Mouse (Mus musculus) ZHBTc4 (cell line): ENCODE results near the gene Lrrk2.

Source experiments
- DNase-seq: peaks from one replicate; pipeline ENCODE4 v3.0.0-alpha.2; 2011; ENCODE audit warnings: low read depth, low spot score

The Lrrk2 gene

DNA sequence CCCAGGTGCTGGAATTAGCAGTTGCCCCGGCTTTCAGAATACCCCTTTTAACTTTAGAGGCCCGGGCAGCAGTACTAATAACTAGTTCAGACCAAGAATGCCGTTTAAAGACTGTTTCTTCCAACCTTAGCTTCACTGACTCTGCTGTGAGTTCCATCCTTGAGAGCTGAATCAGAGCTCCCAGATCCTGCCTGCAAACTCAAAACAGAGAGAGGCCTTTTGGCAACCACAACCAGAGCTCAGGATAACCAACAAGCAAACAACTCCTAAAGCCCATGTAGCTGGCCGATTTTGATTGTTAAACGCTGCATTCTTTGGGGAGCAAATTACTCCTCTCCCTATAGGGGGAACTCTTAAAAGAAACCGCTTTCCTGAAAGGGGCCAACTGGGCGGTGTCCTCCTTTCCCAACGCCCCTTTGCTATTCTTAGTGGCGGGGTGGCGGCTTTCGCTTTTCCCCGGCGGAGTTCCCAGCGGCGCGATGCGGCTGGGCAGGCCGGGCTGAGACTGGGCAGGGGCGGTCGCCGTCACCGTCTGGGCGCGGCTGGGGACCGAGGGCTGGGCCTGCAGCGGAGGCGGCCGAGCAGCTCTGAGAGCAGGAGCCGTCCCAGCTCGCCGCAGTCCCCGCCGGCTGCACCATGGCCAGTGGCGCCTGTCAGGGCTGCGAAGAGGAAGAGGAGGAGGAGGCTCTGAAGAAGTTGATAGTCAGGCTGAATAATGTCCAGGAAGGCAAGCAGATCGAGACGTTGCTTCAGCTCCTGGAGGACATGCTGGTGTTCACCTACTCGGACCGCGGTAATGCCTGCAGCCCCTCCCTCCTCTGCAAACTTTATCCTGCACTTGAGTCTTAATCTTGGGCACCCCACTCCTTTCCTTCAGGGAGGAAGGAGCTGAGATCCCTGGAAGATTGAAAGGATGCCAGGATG is at the start of gene Lrrk2:
Gene Lrrk2 (plus strand): TSS at position 531 of the 924 bp plus-strand sequence.
- peak; percentile 59 for DNase-seq

DNA sequence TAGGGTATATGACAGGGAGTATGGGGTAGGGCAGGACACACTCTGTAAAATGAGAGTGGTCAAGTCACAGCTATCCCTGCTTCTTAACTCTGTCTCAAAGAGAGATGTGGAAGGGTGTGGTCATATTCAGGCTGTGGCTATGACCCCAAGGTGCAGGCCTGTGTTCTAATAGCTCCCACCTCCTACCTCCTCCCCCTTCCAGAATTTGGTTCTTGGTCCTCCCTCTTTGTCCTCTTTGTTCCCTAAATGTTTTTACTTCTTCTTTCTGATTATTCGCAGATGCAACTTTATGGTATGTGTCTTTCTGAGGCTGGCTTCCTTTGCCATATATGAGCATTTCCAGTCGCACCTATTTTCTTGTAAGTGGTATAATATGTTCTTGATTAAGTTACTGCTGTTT is 48.5 kb upstream of the Lrrk2 start:
- no peak for DNase-seq

DNA sequence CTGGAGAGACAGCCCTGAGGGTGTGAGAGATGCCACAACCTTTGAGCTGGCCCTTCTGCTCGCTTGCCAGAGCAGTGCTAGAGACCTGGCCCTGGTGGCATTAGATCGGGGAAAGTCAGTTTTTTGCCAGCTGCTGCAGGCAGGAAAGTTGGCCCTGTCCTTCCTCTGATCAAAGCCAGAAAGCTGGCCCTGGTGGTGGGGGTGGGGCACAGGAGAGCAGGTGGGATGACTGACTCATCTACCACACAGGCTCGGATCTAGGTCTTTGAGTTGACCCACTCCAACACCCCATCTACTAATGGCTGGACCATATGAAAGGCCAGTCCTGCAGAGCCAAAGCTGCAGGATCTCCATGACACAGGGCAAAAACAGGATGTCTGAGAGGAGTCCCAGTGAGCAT is 43.8 kb upstream of the Lrrk2 start:
- DNase-seq: no peak

DNA sequence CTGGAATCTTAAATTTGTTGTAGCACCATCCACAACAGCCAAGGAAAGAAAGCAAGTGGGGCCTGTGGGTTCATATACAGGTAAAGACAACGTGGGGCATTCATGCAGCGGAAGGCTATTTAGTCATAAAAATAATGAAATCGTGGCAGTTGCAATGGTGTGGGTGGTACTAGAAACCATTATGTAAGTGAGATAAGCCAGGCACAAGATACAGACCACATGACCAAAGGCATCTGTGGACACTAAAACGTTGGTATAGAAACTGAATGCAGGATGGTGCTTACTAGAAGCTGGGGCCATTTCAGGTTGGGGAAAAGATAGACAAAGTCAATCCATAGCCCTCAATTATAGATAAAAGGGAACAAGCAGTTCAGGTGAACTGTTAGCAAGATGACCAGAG is 40.5 kb upstream of the Lrrk2 start:
- no peak for DNase-seq

DNA sequence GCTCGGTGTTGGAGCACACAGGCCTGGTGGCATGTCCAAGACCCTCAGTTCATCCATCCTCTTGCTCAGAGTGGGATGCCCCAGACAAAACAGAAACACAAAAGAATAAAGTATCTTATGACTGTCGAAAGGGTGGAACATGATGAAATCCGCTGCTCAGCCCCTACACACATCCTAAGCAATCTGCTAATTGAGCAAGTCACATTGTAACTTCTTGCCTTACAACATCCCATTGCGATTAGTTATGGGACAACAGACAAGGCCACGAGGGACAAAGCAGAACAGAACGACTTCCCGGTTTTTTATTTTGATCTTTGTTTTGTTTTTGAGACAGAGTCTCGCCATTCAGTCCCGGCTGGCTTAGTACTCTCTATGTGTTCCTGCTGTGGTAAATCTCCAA is 39.9 kb upstream of the Lrrk2 start:
- no peak for DNase-seq

DNA sequence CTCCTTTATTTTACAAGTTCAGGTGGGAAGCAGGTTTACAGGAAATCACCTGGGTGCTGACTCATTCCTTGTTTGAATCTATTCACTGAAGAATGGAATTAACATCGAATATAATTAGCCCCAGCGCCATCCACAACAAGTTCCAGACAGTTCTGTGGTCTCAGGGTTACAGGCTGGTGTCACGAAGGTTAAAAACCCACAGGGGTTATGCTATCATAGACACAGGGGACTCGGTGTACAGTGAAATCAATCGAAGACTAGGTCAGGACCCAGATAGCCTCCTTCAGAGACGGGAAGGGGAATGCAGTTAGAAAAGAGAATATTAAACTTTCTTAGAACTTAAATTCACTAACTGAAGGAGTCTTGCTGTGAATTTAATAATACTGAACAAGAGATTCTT is 39.2 kb upstream of the Lrrk2 start:
- DNase-seq: no peak

DNA sequence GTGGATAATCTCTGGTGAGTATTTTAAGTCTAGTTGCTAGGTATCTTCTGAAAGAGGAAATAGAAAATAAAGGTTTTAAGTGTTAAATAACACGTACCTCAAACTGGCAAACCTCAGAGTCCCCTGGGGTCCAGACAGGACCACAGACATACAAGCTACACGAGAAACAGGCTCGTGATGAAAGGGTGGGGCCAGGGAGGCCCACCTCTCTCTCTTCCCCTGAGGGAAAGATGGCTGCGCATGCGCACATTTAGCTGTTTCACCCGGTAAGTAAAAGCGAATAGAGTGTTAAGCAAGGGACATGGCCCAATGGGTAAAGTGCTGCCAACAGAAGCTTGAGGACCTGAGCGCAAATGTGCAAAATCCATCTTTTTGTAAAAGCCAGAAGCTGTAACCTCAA is 38.7 kb upstream of the Lrrk2 start:
- DNase-seq: no peak

DNA sequence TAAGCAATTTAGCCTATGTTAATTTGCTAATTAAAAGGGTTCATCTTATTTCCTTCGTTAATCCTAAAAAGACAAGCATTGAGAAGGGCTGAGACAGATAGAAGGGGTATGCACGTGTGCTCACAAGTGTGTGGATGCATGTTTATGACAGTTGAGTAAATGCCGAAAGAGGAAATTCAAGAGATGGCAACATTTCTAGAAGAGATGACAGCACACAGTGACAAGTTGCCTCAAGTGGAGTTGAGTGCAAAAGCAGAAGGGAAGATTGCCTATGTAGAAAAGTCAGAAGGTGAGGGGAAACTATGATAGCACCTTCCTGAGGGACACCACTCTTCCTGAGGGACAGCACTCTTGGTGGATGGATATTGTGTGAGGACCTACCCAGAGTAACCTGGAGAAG is 31.3 kb upstream of the Lrrk2 start:
- DNase-seq: no peak

DNA sequence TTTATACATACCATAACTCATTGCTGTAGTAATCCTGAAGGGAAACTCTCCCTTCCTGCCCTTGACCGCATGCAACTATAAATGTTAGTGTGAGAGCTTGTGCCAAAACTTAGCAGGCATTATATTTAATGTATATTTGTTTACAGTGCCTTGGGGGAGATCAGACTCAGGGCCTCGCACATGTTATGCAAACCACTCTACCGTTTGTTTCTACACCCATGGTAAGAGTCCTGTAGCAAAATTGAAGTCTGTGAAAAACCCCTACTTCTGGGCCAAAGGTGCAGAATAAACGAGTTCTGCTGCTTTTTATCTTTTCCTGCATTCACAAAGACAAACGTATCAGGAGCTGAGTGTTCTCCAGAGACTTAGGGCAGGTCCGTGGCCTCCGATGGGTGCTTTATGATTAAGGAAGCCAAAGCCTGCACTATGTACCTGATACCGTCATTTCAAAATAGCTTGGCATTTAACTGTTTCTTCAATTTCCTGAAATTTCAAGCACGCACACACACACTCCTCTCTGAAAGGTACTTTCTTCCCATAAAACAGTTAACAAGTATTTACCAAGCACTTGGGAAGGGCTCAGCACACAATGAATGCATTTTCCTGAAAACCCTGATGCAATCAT is 30.2 kb upstream of the Lrrk2 start:
- DNase-seq: no peak

DNA sequence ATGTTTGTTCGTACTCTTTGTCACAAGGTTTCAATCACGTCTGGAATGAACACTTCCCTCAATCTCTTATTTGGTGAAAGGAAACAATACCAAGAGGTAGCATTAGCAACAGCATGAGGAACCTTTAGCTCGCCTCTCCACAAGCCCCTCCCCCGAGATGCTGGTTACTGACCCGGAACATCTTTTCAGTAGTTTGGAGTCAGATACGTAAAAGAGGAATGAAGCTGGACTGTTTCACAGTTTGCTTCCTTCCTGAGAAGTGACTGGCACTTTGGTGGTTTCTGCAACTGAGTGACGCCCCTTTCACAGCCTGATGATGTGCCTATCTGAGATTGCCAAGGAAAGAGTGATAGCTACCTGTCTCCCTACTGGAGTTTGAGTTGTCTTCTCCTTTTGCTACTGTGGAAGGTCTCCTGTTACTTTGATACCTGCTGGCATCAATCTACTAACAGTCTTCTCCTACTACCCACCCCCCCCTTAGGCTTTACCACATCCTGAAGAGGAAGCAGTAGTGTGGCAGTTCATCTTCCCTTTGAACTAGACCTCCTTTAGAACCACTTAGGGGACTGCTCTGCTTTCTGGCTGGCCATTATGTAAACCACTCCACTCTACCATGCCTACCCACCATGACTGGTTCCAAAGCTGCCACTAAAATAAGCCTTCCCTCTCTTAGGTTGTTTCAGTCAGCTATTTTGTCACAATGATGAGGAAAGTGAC is 29.2 kb upstream of the Lrrk2 start:
- no peak for DNase-seq

DNA sequence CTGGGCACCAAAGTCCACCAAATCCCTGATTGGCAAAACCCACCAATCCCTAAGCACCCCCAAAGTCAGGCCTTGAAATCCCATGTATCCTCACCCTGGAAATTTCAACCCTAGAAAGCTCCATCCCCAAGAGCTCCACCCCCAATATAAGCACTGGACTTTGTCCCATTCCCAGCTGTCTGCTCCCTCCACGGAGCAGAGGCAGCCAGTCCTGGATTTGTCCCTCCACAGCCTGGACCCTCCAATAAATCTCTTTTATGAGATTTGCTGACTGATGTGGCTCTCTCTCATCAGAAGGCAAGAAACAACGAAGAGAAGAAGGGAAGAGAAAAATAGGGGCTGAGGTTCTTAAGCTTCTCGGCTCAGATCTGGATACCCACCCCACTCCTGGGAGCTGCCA is 22.7 kb upstream of the Lrrk2 start:
- no peak for DNase-seq

DNA sequence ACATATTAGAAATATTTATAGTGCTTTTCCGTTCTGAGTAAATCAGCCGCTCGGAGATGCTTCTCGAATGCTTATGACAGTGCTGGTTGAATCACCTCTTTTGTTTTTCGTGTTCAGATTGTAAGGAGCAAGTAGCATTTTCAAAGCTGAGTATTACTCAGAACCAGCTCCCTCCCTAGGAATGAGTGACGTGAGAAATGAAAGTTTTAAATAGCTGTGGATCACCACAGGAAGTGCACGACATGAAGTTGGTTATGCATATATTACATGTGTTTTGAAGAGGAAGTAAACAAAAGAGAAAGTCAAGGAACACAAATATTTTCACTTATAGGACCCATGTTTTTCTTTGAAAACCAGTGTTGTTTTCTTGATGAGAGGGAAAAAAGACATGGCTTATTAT is 21.5 kb upstream of the Lrrk2 start:
- DNase-seq: no peak

DNA sequence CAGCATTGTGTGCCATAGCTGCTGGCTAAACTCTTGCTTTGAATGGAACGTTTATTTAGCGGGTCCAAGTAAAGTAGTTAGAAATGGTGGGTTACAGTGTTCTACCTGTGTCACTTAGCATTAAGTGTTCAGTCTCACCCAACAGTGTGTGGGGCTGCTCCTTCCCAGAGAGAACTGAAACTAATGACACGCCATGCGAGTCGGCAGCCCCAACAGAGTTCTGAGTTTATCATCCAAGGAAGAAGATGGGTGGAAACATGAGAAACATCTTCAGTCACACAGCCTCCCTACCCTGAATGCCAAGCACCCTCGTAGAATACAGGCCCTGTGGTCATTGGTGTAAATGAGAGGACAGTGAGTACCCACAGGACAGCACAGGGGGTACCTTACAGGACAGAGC is 14.7 kb upstream of the Lrrk2 start:
- DNase-seq: no peak

DNA sequence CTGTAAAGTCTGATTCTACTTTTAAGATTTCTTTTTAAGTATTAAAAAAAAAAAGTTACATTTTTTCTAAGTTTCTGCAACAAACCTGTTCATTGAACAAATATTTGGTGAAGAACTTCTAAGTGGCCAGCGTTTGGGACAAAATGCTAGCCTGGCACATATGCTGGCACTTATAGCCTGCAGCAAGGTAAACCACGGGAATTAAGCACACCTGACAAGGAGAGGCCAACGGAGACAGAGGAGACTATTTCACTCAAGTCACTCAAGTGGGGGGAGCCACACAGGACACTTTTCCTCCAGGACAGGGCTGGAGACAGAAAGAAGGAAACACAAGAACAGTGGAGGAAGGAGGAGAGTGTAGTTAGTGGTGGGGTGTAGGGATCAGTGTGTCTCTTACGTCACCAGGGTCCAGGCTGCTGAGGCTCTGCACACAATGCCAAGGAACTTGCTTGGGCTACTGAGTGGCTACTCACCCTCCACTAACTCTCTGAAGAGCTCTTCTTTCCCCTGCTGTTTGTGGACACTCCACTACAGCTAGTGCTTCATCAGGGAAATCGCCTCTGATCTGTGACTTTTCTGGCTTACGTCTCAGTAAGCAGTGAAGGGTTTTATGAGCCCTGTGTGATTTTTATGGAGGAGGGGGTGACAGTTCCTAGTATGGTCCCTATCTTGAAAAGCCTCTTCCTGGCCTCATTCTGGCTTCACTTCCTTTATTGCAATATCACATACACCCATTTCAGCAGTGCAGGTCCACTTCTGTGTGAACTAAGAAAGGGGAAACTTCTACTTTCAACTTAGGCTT is 12.5 kb upstream of the Lrrk2 start:
- DNase-seq: no peak

DNA sequence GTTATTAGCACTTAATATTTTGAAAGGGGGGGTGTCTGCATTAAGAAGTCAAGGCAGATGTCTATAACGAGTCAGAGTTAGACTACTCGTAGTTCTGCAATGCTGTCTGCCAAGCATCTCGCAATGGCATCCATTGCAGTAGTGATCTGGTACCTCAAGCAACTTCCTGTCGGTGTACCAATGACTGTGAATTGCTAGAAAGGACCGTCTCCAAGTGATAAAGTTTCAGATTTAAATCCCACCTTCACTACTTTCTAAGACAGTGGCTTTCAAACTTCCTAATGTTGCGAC is 12.0 kb upstream of the Lrrk2 start:
- no peak for DNase-seq

DNA sequence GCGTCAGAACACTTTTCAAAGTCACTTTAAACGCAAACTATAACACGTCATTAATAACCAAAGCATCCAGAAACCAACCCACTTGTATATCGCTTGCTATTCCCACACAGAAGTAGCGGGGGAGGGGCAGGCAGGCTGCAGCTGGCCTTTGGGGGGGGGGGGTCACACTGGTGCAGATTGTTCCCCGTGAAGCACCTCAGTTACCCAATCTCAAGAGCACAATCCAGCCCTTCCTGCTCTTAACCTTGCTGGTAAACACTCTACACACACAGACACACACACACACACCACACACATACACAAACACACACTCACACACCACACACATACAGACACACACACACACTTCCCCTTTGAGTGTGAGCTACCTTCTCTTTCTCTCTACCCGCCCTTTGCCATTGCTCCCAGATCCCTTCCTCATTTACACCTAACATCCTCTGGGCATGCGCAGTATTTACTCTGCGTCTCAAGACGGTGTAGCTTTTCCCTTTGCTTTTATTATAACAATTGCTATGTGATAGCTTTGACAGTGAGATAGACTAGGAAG is 8.3 kb upstream of the Lrrk2 start:
- no peak for DNase-seq

DNA sequence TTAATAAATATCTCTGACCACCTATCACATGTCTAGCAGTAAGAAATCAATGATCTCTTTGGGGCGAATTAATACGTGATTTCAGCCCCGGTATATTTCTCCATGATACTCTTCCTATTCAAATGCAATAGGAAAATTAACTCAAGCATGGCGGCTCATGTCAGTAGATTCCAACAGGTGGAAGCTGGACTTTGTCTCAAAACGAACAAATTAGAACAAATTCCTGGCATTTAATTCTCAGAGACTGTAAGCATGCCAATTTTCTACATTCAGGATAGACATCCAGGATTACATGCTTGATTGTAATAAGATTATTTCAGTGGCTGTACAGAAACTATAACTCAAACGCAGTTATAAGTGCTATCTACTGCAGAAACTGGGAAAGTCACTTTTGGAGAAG is 7.4 kb upstream of the Lrrk2 start:
- DNase-seq: no peak

DNA sequence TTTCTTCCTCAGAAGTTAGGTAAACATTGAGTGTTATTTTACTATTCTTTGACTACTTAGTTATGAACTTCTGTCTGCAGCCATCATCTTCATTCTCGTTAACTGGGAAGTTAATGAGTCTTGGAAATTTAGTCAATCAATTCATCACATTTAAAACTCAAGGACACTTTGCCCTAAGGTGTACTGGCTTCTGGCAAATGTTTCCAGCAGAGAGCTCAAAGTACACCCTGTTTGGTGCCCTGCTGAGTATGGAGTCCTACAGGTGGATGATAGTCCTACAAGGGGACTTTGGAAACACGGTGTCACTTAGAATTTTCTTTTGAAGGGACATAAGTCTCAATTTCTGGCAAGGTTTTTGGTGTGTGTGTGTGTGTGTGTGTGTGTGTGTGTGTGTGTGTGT is 1.8 kb upstream of the Lrrk2 start:
- DNase-seq: no peak

DNA sequence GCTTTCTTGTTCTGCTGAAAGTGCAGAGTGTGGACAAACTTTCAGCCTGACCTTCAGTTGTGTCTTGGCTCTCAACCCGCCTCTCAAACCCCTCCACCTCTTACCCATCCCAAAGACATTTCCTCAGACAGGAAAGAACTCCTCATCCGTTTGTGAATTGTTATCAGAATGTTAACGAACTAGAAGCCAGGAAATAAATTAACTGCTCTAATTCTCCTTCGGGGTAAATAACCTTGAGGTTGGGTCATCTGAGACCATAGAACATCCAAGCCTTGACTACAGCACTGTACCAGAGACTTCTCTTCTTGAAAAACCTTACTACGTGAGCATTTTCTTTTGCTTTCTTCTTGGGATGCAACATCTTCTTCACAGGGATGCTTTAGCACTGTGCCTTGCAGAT is 988 bp upstream of the Lrrk2 start:
- no peak for DNase-seq

DNA sequence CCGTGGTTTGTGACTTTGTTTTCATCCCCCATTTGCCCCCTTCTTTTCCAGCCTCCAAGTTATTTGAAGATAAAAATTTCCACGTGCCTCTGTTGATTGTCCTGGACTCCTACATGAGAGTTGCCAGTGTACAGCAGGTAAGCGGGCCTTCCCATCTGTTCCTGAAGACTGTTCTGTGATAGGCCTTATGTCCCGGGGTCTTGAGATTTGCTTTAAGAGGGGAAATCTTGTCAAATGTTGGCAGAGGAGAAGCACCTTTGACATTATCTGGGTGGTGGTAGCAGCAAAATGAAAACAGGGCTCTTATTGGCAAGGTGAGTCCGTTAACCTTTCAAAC is 562 bp downstream of the Lrrk2 start:
- DNase-seq: no peak

DNA sequence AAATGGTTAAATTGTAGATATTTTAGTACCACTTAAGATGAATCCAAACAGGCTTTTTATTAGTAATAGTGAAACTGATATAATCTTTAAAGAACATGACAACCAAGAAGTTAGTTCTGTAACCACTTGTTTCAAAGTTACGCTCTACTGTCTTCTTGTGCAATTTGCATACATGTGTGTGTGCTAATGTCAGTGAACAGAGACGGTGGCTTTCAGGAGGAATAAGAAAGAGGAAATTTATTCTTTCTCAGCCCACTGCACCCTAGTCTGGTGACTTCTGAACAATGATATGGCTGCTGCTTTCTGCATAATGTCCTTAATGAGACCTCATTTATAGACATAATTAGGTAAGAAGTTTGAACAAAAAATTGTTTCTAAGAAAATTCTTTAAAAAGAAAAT is 7.1 kb downstream of the Lrrk2 start:
- no peak for DNase-seq
